Mouse (Mus musculus): ENCODE results near the gene Nemp1.
A peak's percentile ranks its signal among the peaks of the same experiment; 100 is the strongest.

Nemp1 gene

GRCm38 (mm10) chr10:127674794-127675522 is 8.3 kb downstream of the Nemp1 start:
- peak; percentile 59 to 90 for DNase-seq (ENCODE audit: low spot score in 2 of 2)

GRCm38 (mm10) chr10:127675859-127676398 is 9.2 kb downstream of the Nemp1 start:
- DNase-seq (ENCODE audit: low spot score in 2 of 2) = no peak

GRCm38 (mm10) chr10:127676691-127677548 is 10.2 kb downstream of the Nemp1 start:
- DNase-seq (ENCODE audit: low spot score in 2 of 2) = peak; percentile 59 to 78

GRCm38 (mm10) chr10:127677591-127678336 is 11.1 kb downstream of the Nemp1 start:
- no peak for DNase-seq (ENCODE audit: low spot score in 2 of 2)

- no peak for DNase-seq (ENCODE audit: low spot score in 2 of 2)
These were observed 12.5 kb downstream of the Nemp1 start for GRCm38 (mm10) chr10:127679208-127679607.

- DNase-seq (ENCODE audit: low spot score in 2 of 2) = no peak
These were observed 13.2 kb downstream of the Nemp1 start for GRCm38 (mm10) chr10:127679881-127680280.

GRCm38 (mm10) chr10:127682886-127683285 is 16.2 kb downstream of the Nemp1 start:
- DNase-seq (ENCODE audit: low spot score in 2 of 2) = no peak

- DNase-seq (ENCODE audit: low spot score in 2 of 2) = no peak
These were observed 24.4 kb downstream of the Nemp1 start for GRCm38 (mm10) chr10:127691053-127691452.

GRCm38 (mm10) chr10:127694636-127695035 is 27.9 kb downstream of the Nemp1 start:
- DNase-seq (ENCODE audit: low spot score in 2 of 2) = no peak

GRCm38 (mm10) chr10:127695775-127696174 is 29.1 kb downstream of the Nemp1 start:
- DNase-seq (ENCODE audit: low spot score in 2 of 2) = no peak

- DNase-seq (ENCODE audit: low spot score in 2 of 2) = no peak
These were observed 32.3 kb downstream of the Nemp1 start for GRCm38 (mm10) chr10:127698966-127699365.

GRCm38 (mm10) chr10:127703299-127703698 is 36.6 kb downstream of the Nemp1 start:
- no peak for DNase-seq (ENCODE audit: low spot score in 2 of 2)

- no peak for DNase-seq (ENCODE audit: low spot score in 2 of 2)
These were observed 37.6 kb downstream of the Nemp1 start for GRCm38 (mm10) chr10:127704293-127704692.

- no peak for DNase-seq (ENCODE audit: low spot score in 2 of 2)
These were observed 38.1 kb downstream of the Nemp1 start, which contains the start of gene Myo1a for GRCm38 (mm10) chr10:127704766-127705220. TSS of gene Myo1a (plus strand) at chr10:127705170.

GRCm38 (mm10) chr10:127705783-127706182 is 39.1 kb downstream of the Nemp1 start:
- no peak for DNase-seq (ENCODE audit: low spot score in 2 of 2)

- DNase-seq (ENCODE audit: low spot score in 2 of 2) = no peak
These were observed 41.0 kb downstream of the Nemp1 start for GRCm38 (mm10) chr10:127707721-127708120.

GRCm38 (mm10) chr10:127708850-127709370 is 42.2 kb downstream of the Nemp1 start:
- DNase-seq (ENCODE audit: low spot score in 2 of 2) = no peak

GRCm38 (mm10) chr10:127710331-127710730 is 43.6 kb downstream of the Nemp1 start:
- DNase-seq (ENCODE audit: low spot score in 2 of 2) = no peak

- DNase-seq (ENCODE audit: low spot score in 2 of 2) = no peak
These were observed 46.0 kb downstream of the Nemp1 start for GRCm38 (mm10) chr10:127712736-127713135.

GRCm38 (mm10) chr10:127721671-127722418 is 55.1 kb downstream of the Nemp1 start:
- DNase-seq (ENCODE audit: low spot score in 2 of 2) = no peak

GRCm38 (mm10) chr10:127724178-127724577 is 57.5 kb downstream of the Nemp1 start, which contains the start of gene Tac2:
TSS of gene Tac2 (plus strand) at chr10:127724478.
- DNase-seq (ENCODE audit: low spot score in 2 of 2) = no peak

All from frontal cortex, postnatal 25 days (tissue).